Mouse (Mus musculus) neural tube, embryonic 12.5 days (tissue): ENCODE results near the gene Znhit6. TPM values are rescaled to one million over a fixed set of nuclear protein-coding genes. Genes with fewer than 3 reads are reported as not detected.
A peak's percentile ranks its signal among the peaks of the same experiment; 100 is the strongest.

Experiments
- ATAC-seq: fragments of 200-750 bp; cut with Nextera tagmentation; 2 replicates; pipeline ENCODE4 v1.8.0; 2017; ENCODE audit warnings: low read depth, mild to moderate bottlenecking, moderate TSS enrichment, moderate library complexity; ENCODE audit not compliant: low FRiP score
- H3K27ac ChIP-seq: fragments of 300-500 bp; sonication (generic); 2 replicates; pipeline ENCODE4 v1.5.1; 2016
- H3K27me3 ChIP-seq: fragments of 300-500 bp; sonication (generic); replicated peaks from 2 replicates; pipeline ENCODE4 v1.6.1; 2016; ENCODE audit warnings: mild to moderate bottlenecking
- H3K36me3 ChIP-seq: fragments of 300-500 bp; sonication (generic); 2 replicates; pipeline ENCODE4 v1.6.1; 2016; ENCODE audit warnings: mild to moderate bottlenecking
- H3K4me1 ChIP-seq: fragments of 300-500 bp; sonication (generic); 2 replicates; pipeline ENCODE4 v1.6.1; 2016
- H3K4me2 ChIP-seq: fragments of 300-500 bp; sonication (generic); replicated peaks from 2 replicates; pipeline ENCODE4 v1.6.1; 2016; ENCODE audit warnings: mild to moderate bottlenecking
- H3K4me3 ChIP-seq: fragments of 300-500 bp; sonication (generic); 2 replicates; pipeline ENCODE4 v1.5.1; 2016
- H3K9ac ChIP-seq: fragments of 300-500 bp; sonication (generic); 2 replicates; pipeline ENCODE4 v1.6.1; 2016; ENCODE audit warnings: mild to moderate bottlenecking
- H3K9me3 ChIP-seq: fragments of 300-500 bp; sonication (generic); 2 replicates; pipeline ENCODE4 v1.6.1; 2016; ENCODE audit warnings: mild to moderate bottlenecking
- WGBS: fragments of 180-500 bp; shearing (Covaris S2); methylation state at CpG from one replicate; pipeline ENCODE4 v1.1.7; 2016; 5-methylcytosine and 5-hydroxymethylcytosine counted together
- polyA plus RNA-seq: library from polyadenylated mRNA; unstranded; fragments of >200 nt; fragmentation: Nextera tagmentation; extraction: Ambion mirVana; gene quantifications from 2 replicates; pipeline ENCODE4 v1.2.1, GENCODE M21; 2016

The Znhit6 gene
- polyA plus RNA-seq, 1 experiment from 2014 or later = 38.4 TPM

GRCm38 (mm10) chr3:145613234-145613633, 37.2 kb downstream of the Znhit6 start:
- no peaks in the 10 kb centered on the region for H3K36me3 ChIP-seq
- H3K9ac ChIP-seq = no peak overlapping the region
- WGBS = 86% methylated on average over 4 of the region's 4 CpGs
- no peak overlapping the region for H3K4me2 ChIP-seq
- H3K27ac ChIP-seq = no peak overlapping the region
- no peak overlapping the region for H3K4me3 ChIP-seq
- H3K4me1 ChIP-seq = peaks cover 13% of the 10 kb centered on the region
- no peaks in the 10 kb centered on the region for H3K9me3 ChIP-seq
- ATAC-seq = no peak
- no peaks in the 10 kb centered on the region for H3K27me3 ChIP-seq

- Histone ChIP-seq H3K27ac (peak overlapping the region; percentile 15; the same call in 1 of the 2 replicates), H3K36me3 (no peaks in the 10 kb centered on the region), H3K9me3 (no peaks in the 10 kb centered on the region), H3K4me2 (peak overlapping the region; percentile 21; the same call in 1 of the 2 replicates), H3K27me3 (no peaks in the 10 kb centered on the region), H3K4me3 (no peak overlapping the region), H3K4me1 (peaks cover 13% of the 10 kb centered on the region), H3K9ac (no peak overlapping the region; the same call in 1 of the 2 replicates)
- 18% methylated on average over 17 of the region's 17 CpGs for WGBS
- peak; percentile 10; the same call in 1 of the 2 replicates for ATAC-seq
Observed at GRCm38 (mm10) chr3:145614362-145615115, 38.5 kb downstream of the Znhit6 start.

- no peaks in the 10 kb centered on the region for H3K9me3 ChIP-seq
- H3K27ac ChIP-seq = no peak overlapping the region
- no peak overlapping the region for H3K4me2 ChIP-seq
- peaks cover 17% of the 10 kb centered on the region for H3K4me1 ChIP-seq
- H3K9ac ChIP-seq = no peak overlapping the region
- H3K27me3 ChIP-seq = no peaks in the 10 kb centered on the region
- 77% methylated on average over 9 of the region's 9 CpGs for WGBS
- H3K36me3 ChIP-seq = no peaks in the 10 kb centered on the region
- ATAC-seq = no peak
- H3K4me3 ChIP-seq = no peak overlapping the region
Observed at GRCm38 (mm10) chr3:145618299-145618698, 42.3 kb downstream of the Znhit6 start.

GRCm38 (mm10) chr3:145619621-145620365, 43.8 kb downstream of the Znhit6 start:
- no peak overlapping the region for H3K27ac ChIP-seq
- ATAC-seq = no peak
- H3K9ac ChIP-seq = no peak overlapping the region
- no peaks in the 10 kb centered on the region for H3K9me3 ChIP-seq
- peaks cover 10% of the 10 kb centered on the region for H3K4me1 ChIP-seq
- H3K36me3 ChIP-seq = no peaks in the 10 kb centered on the region
- H3K4me2 ChIP-seq = no peak overlapping the region
- 89% methylated on average over 17 of the region's 17 CpGs for WGBS
- H3K4me3 ChIP-seq = no peak overlapping the region
- H3K27me3 ChIP-seq = no peaks in the 10 kb centered on the region

GRCm38 (mm10) chr3:145621209-145621608, 45.2 kb downstream of the Znhit6 start:
- no peak overlapping the region for H3K4me3 ChIP-seq

GRCm38 (mm10) chr3:145623047-145623446, 47.0 kb downstream of the Znhit6 start:
- ATAC-seq = peak; percentile 67
- no peak overlapping the region for H3K4me3 ChIP-seq
- H3K4me1 ChIP-seq = 0 out of 2 replicates have a peak, but pooled peaks cover 4% of the 10 kb centered on the region
- no peak overlapping the region for H3K9ac ChIP-seq
- no peak overlapping the region for H3K4me2 ChIP-seq
- no peaks in the 10 kb centered on the region for H3K27me3 ChIP-seq
- 57% methylated on average over 12 of the region's 12 CpGs for WGBS
- H3K36me3 ChIP-seq = no peaks in the 10 kb centered on the region
- no peak overlapping the region for H3K27ac ChIP-seq
- no peaks in the 10 kb centered on the region for H3K9me3 ChIP-seq

More at GRCm38 (mm10) chr3:145621209-145621608, 45.2 kb downstream of the Znhit6 start:
- H3K27me3 ChIP-seq = no peaks in the 10 kb centered on the region
- H3K27ac ChIP-seq = no peak overlapping the region
- 0 out of 2 replicates have a peak, but pooled peaks cover 4% of the 10 kb centered on the region for H3K4me1 ChIP-seq
- no peak overlapping the region for H3K9ac ChIP-seq
- WGBS = 84% methylated on average over 4 of the region's 4 CpGs
- ATAC-seq = no peak
- no peak overlapping the region for H3K4me2 ChIP-seq
- H3K9me3 ChIP-seq = no peaks in the 10 kb centered on the region
- H3K36me3 ChIP-seq = no peaks in the 10 kb centered on the region

GRCm38 (mm10) chr3:145624786-145625185, 48.8 kb downstream of the Znhit6 start:
- Histone ChIP-seq H3K4me2 (no peak overlapping the region), H3K9me3 (no peaks in the 10 kb centered on the region), H3K27me3 (no peaks in the 10 kb centered on the region), H3K9ac (no peak overlapping the region), H3K36me3 (no peaks in the 10 kb centered on the region), H3K4me3 (no peak overlapping the region), H3K4me1 (peaks cover 8% of the 10 kb centered on the region; the same call in 1 of the 2 replicates), H3K27ac (no peak overlapping the region)
- WGBS = 91% methylated on average over 4 of the region's 4 CpGs
- ATAC-seq = no peak

GRCm38 (mm10) chr3:145625546-145625945, 49.5 kb downstream of the Znhit6 start:
- H3K4me2 ChIP-seq = no peak overlapping the region
- H3K4me1 ChIP-seq = peaks cover 8% of the 10 kb centered on the region; the same call in 1 of the 2 replicates
- H3K9ac ChIP-seq = no peak overlapping the region
- no peak overlapping the region for H3K27ac ChIP-seq
- WGBS = 86% methylated on average over 9 of the region's 9 CpGs
- ATAC-seq = no peak
- no peaks in the 10 kb centered on the region for H3K9me3 ChIP-seq
- no peak overlapping the region for H3K4me3 ChIP-seq
- no peaks in the 10 kb centered on the region for H3K27me3 ChIP-seq
- H3K36me3 ChIP-seq = no peaks in the 10 kb centered on the region

GRCm38 (mm10) chr3:145626063-145626462, 50.1 kb downstream of the Znhit6 start:
- Histone ChIP-seq H3K9ac (no peak overlapping the region), H3K27ac (no peak overlapping the region), H3K36me3 (no peaks in the 10 kb centered on the region), H3K4me1 (peaks cover 8% of the 10 kb centered on the region; the same call in 1 of the 2 replicates), H3K4me2 (no peak overlapping the region), H3K27me3 (no peaks in the 10 kb centered on the region), H3K9me3 (no peaks in the 10 kb centered on the region), H3K4me3 (no peak overlapping the region)
- WGBS = 96% methylated on average over 1 of the region's 1 CpGs
- ATAC-seq = no peak

- no peaks in the 10 kb centered on the region for H3K27me3 ChIP-seq
- H3K27ac ChIP-seq = no peak overlapping the region
- no peak overlapping the region for H3K4me2 ChIP-seq
- H3K4me3 ChIP-seq = no peak overlapping the region
- no peaks in the 10 kb centered on the region for H3K9me3 ChIP-seq
- no peaks in the 10 kb centered on the region for H3K36me3 ChIP-seq
- peaks cover 8% of the 10 kb centered on the region; the same call in 1 of the 2 replicates for H3K4me1 ChIP-seq
- WGBS = 76% methylated on average over 3 of the region's 3 CpGs
- no peak overlapping the region for H3K9ac ChIP-seq
- ATAC-seq = no peak
Observed at GRCm38 (mm10) chr3:145627830-145628229, 51.8 kb downstream of the Znhit6 start.

GRCm38 (mm10) chr3:145628643-145629042, 52.6 kb downstream of the Znhit6 start:
- WGBS = 73% methylated on average over 5 of the region's 5 CpGs
- Histone ChIP-seq H3K4me2 (no peak overlapping the region), H3K9ac (no peak overlapping the region), H3K36me3 (no peaks in the 10 kb centered on the region), H3K4me1 (peaks cover 4% of the 10 kb centered on the region; the same call in 1 of the 2 replicates), H3K27ac (no peak overlapping the region), H3K27me3 (no peaks in the 10 kb centered on the region), H3K4me3 (no peak overlapping the region), H3K9me3 (no peaks in the 10 kb centered on the region)
- ATAC-seq = peak; percentile 37

- H3K27me3 ChIP-seq = no peaks in the 10 kb centered on the region
Observed at GRCm38 (mm10) chr3:145632888-145633287, 56.9 kb downstream of the Znhit6 start.

More at GRCm38 (mm10) chr3:145632888-145633287, 56.9 kb downstream of the Znhit6 start:
- H3K4me2 ChIP-seq = no peak overlapping the region
- no peak overlapping the region for H3K4me3 ChIP-seq
- no peaks in the 10 kb centered on the region for H3K36me3 ChIP-seq
- peaks cover 4% of the 10 kb centered on the region; the same call in 1 of the 2 replicates for H3K4me1 ChIP-seq
- no peak overlapping the region for H3K9ac ChIP-seq
- H3K9me3 ChIP-seq = no peaks in the 10 kb centered on the region
- no peak for ATAC-seq
- WGBS = 14% methylated on average over 6 of the region's 6 CpGs
- no peak overlapping the region for H3K27ac ChIP-seq
